ENCODE assay signal across 26 mouse cellular contexts in genomic region chr12:116594866-116595610, GRCm38 (mm10).
DNase-seq lines count a peak whose midpoint lies in the region; ATAC-seq and TF ChIP-seq lines count a peak whose summit lies in the region.
"Had no signal": no experiment of that assay in that cellular context is flagged by ENCODE, and none has a peak within 500 bp of the region (broad histone marks: within the 10 kb centered on the region; RNA-seq: fewer than 3 reads in every experiment).

No protein-coding gene starts in this region.

- ATAC-seq in frontal cortex, adult (ENCODE audit: low TSS enrichment) = peak; percentile 17; the same call in 1 of the 2 replicates
- ATAC-seq: inflammation-experienced regulatory T-cells, adult 6 months; liver, embryonic 12.5 days; liver, postnatal 0 days; midbrain, embryonic 15.5 days had no signal

- H3K27ac ChIP-seq in layer of hippocampus, adult 2 months = peak overlapping the region; percentile 70
- peak overlapping the region; percentile 97 for H3K27ac ChIP-seq in CH12.LX (ENCODE audit: insufficient read depth, low read depth)
- H3K27ac ChIP-seq in cortical plate, adult 2 months (ENCODE audit: insufficient read depth, low read length) = peak overlapping the region; percentile 54; the same call in 1 of the 2 replicates
- H3K27ac ChIP-seq: gastrocnemius, adult 2 months; heart, adult 2 months; heart, embryonic 13.5 days; liver, embryonic 12.5 days; stomach, embryonic 15.5 days had no signal

- H3K4me3 ChIP-seq in layer of hippocampus, adult 2 months = no peak overlapping the region
- H3K4me3 ChIP-seq in CH12.LX (replicated peaks in 1 of 3; ENCODE audit: low read depth in 2 of 3, low read length in 2 of 3, poor library complexity in 1 of 3) = no peak overlapping the region
- H3K4me3 ChIP-seq in cortical plate, adult 2 months (ENCODE audit: insufficient read depth, low read length) = no peak overlapping the region
- H3K4me3 ChIP-seq: gastrocnemius, adult 2 months; heart, adult 2 months; heart, embryonic 13.5 days; liver, embryonic 12.5 days; midbrain, embryonic 15.5 days; stomach, embryonic 15.5 days had no signal

- no peak for TF ChIP-seq POLR2A in CH12.LX (IDR thresholded peaks at IDR 0.05; ENCODE audit: low read depth, low read length)
- TF ChIP-seq POLR2A in cortical plate, adult 2 months (IDR thresholded peaks at IDR 0.05; ENCODE audit: extremely low read depth, insufficient read depth, low read length) = no peak

- TF ChIP-seq EP300 in CH12.LX (IDR thresholded peaks at IDR 0.05; ENCODE audit: low read length) = no peak

- no peaks in the 10 kb centered on the region for H3K36me3 ChIP-seq in CH12.LX (replicated peaks in 1 of 2; ENCODE audit: control insufficient read depth in 1 of 2, insufficient read depth in 1 of 2, low read length in 1 of 2)
- H3K36me3 ChIP-seq: heart, embryonic 13.5 days; liver, embryonic 12.5 days; midbrain, embryonic 15.5 days; stomach, embryonic 15.5 days had no signal

- H3K27me3 ChIP-seq in CH12.LX (replicated peaks) = no peaks in the 10 kb centered on the region
- H3K27me3 ChIP-seq: heart, embryonic 13.5 days; liver, embryonic 12.5 days; midbrain, embryonic 15.5 days; stomach, embryonic 15.5 days had no signal

- no peak for TF ChIP-seq CTCF in layer of hippocampus, adult 2 months (conservative IDR thresholded peaks at IDR 0.05)
- no peak for TF ChIP-seq CTCF in CH12.LX (conservative IDR thresholded peaks at IDR 0.05 in 1 of 2, IDR thresholded peaks at IDR 0.05 in 1 of 2; ENCODE audit: low read depth in 2 of 2, low read length in 2 of 2)
- TF ChIP-seq CTCF in cortical plate, adult 2 months (IDR thresholded peaks at IDR 0.05; ENCODE audit: extremely low read depth, insufficient read depth, low read length) = no peak

- H3K4me2 ChIP-seq in CH12.LX (ENCODE audit: insufficient read depth, low read depth, poor library complexity, severe bottlenecking) = peak overlapping the region; percentile 47; the same call in 1 of the 2 replicates
- H3K4me2 ChIP-seq: heart, embryonic 13.5 days; liver, embryonic 12.5 days; midbrain, embryonic 15.5 days; stomach, embryonic 15.5 days had no signal

- no peaks in the 10 kb centered on the region for H3K79me2 ChIP-seq in CH12.LX (replicated peaks; ENCODE audit: control insufficient read depth, extremely low read depth, insufficient read depth, poor library complexity, severe bottlenecking)

- H3K9ac ChIP-seq in CH12.LX (ENCODE audit: insufficient read depth, low read depth) = 0 out of 2 replicates have a peak overlapping the region, but pooled peaks have one; percentile 29
- H3K9ac ChIP-seq: heart, embryonic 13.5 days; liver, embryonic 12.5 days; liver, postnatal 0 days; midbrain, embryonic 15.5 days; stomach, embryonic 15.5 days had no signal

- H3K4me1 ChIP-seq in CH12.LX (ENCODE audit: control insufficient read depth in 1 of 2, insufficient read depth in 2 of 2) = peaks cover 32 to 48% of the 10 kb centered on the region in 2 experiments
- peaks cover 15% of the 10 kb centered on the region for H3K4me1 ChIP-seq in cortical plate, adult 2 months (ENCODE audit: control insufficient read depth, insufficient read depth, low read length)
- H3K4me1 ChIP-seq: liver, embryonic 12.5 days; stomach, embryonic 15.5 days had no signal

- DNase-seq in frontal cortex, postnatal 36 days (ENCODE audit: low spot score in 2 of 2) = no peak
- no peak for DNase-seq in layer of hippocampus, adult 2 months (ENCODE audit: low spot score in 2 of 2)
- no peak for DNase-seq in layer of hippocampus, postnatal 36 days
- no peak for DNase-seq in CH12.LX (ENCODE audit: extremely low read depth)
- no peak for DNase-seq in cerebellum, postnatal 14 days
- DNase-seq: adrenal gland, adult 2 months; adrenal gland, postnatal 36 days; cerebellum, adult 2 months; gastrocnemius, adult 2 months; gastrocnemius, postnatal 36 days; heart, adult 2 months; heart, postnatal 10 days; kidney, adult 11 months; kidney, postnatal 14 days; left cerebral cortex, postnatal 4 days; liver, postnatal 0 days; lung, postnatal 4 days; right cerebral cortex, postnatal 14 days; thymus, postnatal 14 days had no signal

- H3K9me3 ChIP-seq in CH12.LX (replicated peaks; ENCODE audit: low read length) = no peaks in the 10 kb centered on the region
- H3K9me3 ChIP-seq: heart, embryonic 13.5 days; liver, embryonic 12.5 days; midbrain, embryonic 15.5 days; stomach, embryonic 15.5 days had no signal

- dilution Hi-C loops in CH12.LX (cut with MboI; ENCODE audit: extremely low pct_ligation_motif_present, extremely low pct_unique_long_range_greater_than_20kb, low sequenced_read_pairs) = no loop called here

- in situ Hi-C loops in CH12.LX (cut with MboI; ENCODE audit: low pct_ligation_motif_present, low pct_unique_long_range_greater_than_20kb, low sequenced_read_pairs) = loop anchor here (10.0 to 25.0 kb wide), 2 partner anchors 60 to 333 kb away; partner anchors contain the start of gene Wdr60

- no peak for TF ChIP-seq RAD21 in CH12.LX (IDR thresholded peaks at IDR 0.05; ENCODE audit: low read depth, low read length)

TF ChIP-seq in CH12.LX, 34 proteins besides CTCF, POLR2A, EP300 and RAD21:
- TF ChIP-seq TCF12 (IDR thresholded peaks at IDR 0.05; ENCODE audit: low read depth, low read length) (no peak), E2F4 (IDR thresholded peaks at IDR 0.05; ENCODE audit: insufficient replicate concordance, low read depth, low read length) (no peak), RCOR1 (conservative IDR thresholded peaks at IDR 0.05; ENCODE audit: low read depth, low read length) (no peak), ZC3H11A (IDR thresholded peaks at IDR 0.05; ENCODE audit: low read depth, low read length) (no peak), ZNF384 (IDR thresholded peaks at IDR 0.05; ENCODE audit: low read depth, low read length) (no peak), IRF4 (IDR thresholded peaks at IDR 0.05; ENCODE audit: low read depth, low read length) (no peak), MAX (IDR thresholded peaks at IDR 0.05; ENCODE audit: low read length) (no peak), ELF1 (IDR thresholded peaks at IDR 0.05; ENCODE audit: low read depth, low read length) (no peak), ETS1 (conservative IDR thresholded peaks at IDR 0.05; ENCODE audit: low read depth, low read length) (no peak), ZMIZ1 (IDR thresholded peaks at IDR 0.05; ENCODE audit: low read depth, low read length) (no peak), ZKSCAN1 (IDR thresholded peaks at IDR 0.05; ENCODE audit: borderline replicate concordance, low read depth, low read length) (no peak)
